Mouse (Mus musculus) heart, embryonic 14.5 days (tissue): ENCODE measurements around the gene Atxn7. TPM values are rescaled to one million over a fixed set of nuclear protein-coding genes. Genes with fewer than 3 reads are reported as not detected.
A peak's percentile ranks its signal among the peaks of the same experiment; 100 is the strongest.

Experiments used
- ATAC-seq: fragments of 200-750 bp; cut with Nextera tagmentation; 2 replicates; pipeline ENCODE4 v1.8.0; 2017; ENCODE audit warnings: low read depth, moderate TSS enrichment; ENCODE audit not compliant: insufficient number of reproducible peaks, insufficient read depth, low FRiP score
- H3K27ac ChIP-seq, 2 experiments: fragments of 200-500 bp in 1 of 2; fragments of 300-500 bp in 1 of 2; sonication (generic) in 1 of 2; replicated peaks in 1 of 2; 2 replicates each; pipeline ENCODE4 v1.5.1; 2012 to 2014; ENCODE audit warnings: low read depth in 2 of 2, low read length in 2 of 2, control low read depth in 1 of 2, mild to moderate bottlenecking in 1 of 2, mixed read lengths in 1 of 2; ENCODE audit not compliant: control insufficient read depth in 1 of 2, insufficient read depth in 1 of 2
- H3K27me3 ChIP-seq: fragments of 300-500 bp; sonication (generic); 2 replicates; pipeline ENCODE4 v1.6.1; 2014; ENCODE audit warnings: mild to moderate bottlenecking, low read length, control low read depth; ENCODE audit not compliant: control insufficient read depth, insufficient read depth
- H3K36me3 ChIP-seq: fragments of 300-500 bp; sonication (generic); 2 replicates; pipeline ENCODE4 v1.6.1; 2014; ENCODE audit warnings: mild to moderate bottlenecking, control low read depth, low read length, mixed read lengths; ENCODE audit not compliant: control insufficient read depth, insufficient read depth
- H3K4me1 ChIP-seq, 2 experiments: fragments of 200-500 bp in 1 of 2; fragments of 300-500 bp in 1 of 2; sonication (generic) in 1 of 2; 2 replicates each; pipeline ENCODE4 v1.6.1; 2012 to 2014; ENCODE audit warnings: low read length in 2 of 2, control low read depth in 1 of 2, mixed read lengths in 1 of 2; ENCODE audit not compliant: control insufficient read depth in 2 of 2, insufficient read depth in 2 of 2
- H3K4me2 ChIP-seq: fragments of 300-500 bp; sonication (generic); 2 replicates; pipeline ENCODE4 v1.6.1; 2014; ENCODE audit warnings: mild to moderate bottlenecking, low read length
- H3K4me3 ChIP-seq, 2 experiments: fragments of 200-500 bp in 1 of 2; fragments of 300-500 bp in 1 of 2; sonication (generic) in 1 of 2; 2 replicates each; pipeline ENCODE4 v1.5.1; 2012 to 2014; ENCODE audit warnings: low read length in 2 of 2, mild to moderate bottlenecking in 2 of 2, control low read depth in 1 of 2, low read depth in 1 of 2, moderate library complexity in 1 of 2; ENCODE audit not compliant: control insufficient read depth in 1 of 2, insufficient read depth in 1 of 2
- H3K9ac ChIP-seq: fragments of 300-500 bp; sonication (generic); 2 replicates; pipeline ENCODE4 v1.6.1; 2014; ENCODE audit warnings: mild to moderate bottlenecking, low read length
- H3K9me3 ChIP-seq: fragments of 300-500 bp; sonication (generic); 2 replicates; pipeline ENCODE4 v1.6.1; 2016; ENCODE audit warnings: low read length, control low read depth; ENCODE audit not compliant: control insufficient read depth
- WGBS: fragments of 180-500 bp; shearing (Covaris S2); extraction: QIAGEN DNeasy Blood & Tissue Kit; methylation state at CpG from one replicate; pipeline ENCODE4 v1.1.7; 2014; 5-methylcytosine and 5-hydroxymethylcytosine counted together
- polyA plus RNA-seq: library from polyadenylated mRNA; unstranded; fragments of >200 nt; fragmentation: Nextera tagmentation; extraction: Ambion mirVana; gene quantifications from 2 replicates; pipeline ENCODE4 v1.2.1, GENCODE M21; 2014

Atxn7 gene
- polyA plus RNA-seq, 1 experiment from 2014 or later: 5.5 TPM

DNA sequence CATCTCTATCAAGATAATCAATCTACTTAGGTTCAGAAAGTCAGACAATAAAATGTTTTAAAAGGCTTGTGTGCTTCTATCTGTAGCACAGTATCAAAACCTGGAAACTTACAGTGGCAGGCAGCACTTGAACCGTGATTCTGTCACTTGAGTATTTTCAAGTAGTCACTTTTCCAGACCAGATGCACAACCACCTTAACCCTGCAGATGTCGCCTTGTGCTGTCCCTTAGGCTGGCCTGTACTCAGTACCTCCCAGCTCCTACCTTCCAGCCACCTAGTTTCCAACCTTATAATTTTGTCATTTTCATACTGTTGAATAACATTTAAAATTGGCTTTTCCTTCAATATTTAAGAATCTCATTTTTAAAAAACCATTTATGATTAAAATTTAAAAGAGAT lies 20.9 kb downstream of the Atxn7 start:
- H3K9me3 ChIP-seq: no peaks in the 10 kb centered on the region
- H3K36me3 ChIP-seq: no peaks in the 10 kb centered on the region
- ATAC-seq: no peak
- 0 out of 4 replicates have a peak, but pooled peaks cover 0 to 3% of the 10 kb centered on the region in 2 experiments for H3K4me1 ChIP-seq
- no peak overlapping the region for H3K4me2 ChIP-seq
- WGBS: 47% methylated on average over 2 of the region's 2 CpGs
- H3K27me3 ChIP-seq: peaks cover 3% of the 10 kb centered on the region; the same call in 1 of the 2 replicates
- H3K4me3 ChIP-seq: no peak overlapping the region
- no peak overlapping the region for H3K27ac ChIP-seq
- H3K9ac ChIP-seq: no peak overlapping the region

DNA sequence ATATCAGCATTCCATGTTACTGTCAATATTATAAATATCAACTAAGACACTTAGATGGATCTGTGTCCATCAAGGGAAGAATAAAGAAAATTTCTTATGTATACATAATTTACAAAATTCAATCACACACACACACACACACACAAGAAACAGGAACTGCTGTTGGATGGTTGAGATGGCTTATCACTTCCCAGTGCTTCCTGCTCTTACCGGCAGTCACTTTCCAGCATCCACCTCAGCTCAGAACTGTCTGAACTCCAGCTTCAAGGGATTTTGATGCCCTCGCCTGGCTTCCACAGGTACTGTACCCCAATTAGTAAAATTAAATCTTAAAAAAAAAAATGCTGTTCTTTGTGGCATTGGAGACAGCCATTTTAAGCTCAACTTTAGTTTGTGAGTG lies 27.2 kb downstream of the Atxn7 start:
- no peaks in the 10 kb centered on the region for H3K36me3 ChIP-seq
- no peaks in the 10 kb centered on the region for H3K4me1 ChIP-seq
- H3K9me3 ChIP-seq: no peaks in the 10 kb centered on the region

DNA sequence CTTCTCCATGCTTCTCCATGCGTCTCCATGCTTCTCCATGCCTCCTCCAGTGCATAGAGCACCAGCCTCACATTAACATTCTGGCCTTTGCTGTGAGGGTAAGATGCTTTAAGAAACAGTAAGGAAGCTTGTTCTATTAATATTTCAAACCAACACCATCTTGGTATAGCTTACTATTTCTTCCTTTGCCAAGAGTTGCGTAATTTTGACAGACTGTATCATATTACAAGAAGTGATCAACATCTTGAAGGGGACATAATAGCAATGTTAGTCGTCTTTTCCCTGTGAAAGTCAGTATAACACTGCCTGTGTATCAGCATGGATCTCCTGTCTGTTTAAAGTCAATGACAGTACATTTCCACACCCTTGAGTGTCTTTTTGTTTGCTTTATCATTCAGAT lies 29.5 kb downstream of the Atxn7 start:
- WGBS: 85% methylated on average over 3 of the region's 3 CpGs

More for the DNA sequence above, 27.2 kb downstream of the Atxn7 start:
- no peak for ATAC-seq
- 42% methylated on average over 2 of the region's 2 CpGs for WGBS
- Histone ChIP-seq H3K9ac (no peak overlapping the region), H3K27me3 (no peaks in the 10 kb centered on the region), H3K27ac (no peak overlapping the region), H3K4me2 (no peak overlapping the region), H3K4me3 (no peak overlapping the region)

DNA sequence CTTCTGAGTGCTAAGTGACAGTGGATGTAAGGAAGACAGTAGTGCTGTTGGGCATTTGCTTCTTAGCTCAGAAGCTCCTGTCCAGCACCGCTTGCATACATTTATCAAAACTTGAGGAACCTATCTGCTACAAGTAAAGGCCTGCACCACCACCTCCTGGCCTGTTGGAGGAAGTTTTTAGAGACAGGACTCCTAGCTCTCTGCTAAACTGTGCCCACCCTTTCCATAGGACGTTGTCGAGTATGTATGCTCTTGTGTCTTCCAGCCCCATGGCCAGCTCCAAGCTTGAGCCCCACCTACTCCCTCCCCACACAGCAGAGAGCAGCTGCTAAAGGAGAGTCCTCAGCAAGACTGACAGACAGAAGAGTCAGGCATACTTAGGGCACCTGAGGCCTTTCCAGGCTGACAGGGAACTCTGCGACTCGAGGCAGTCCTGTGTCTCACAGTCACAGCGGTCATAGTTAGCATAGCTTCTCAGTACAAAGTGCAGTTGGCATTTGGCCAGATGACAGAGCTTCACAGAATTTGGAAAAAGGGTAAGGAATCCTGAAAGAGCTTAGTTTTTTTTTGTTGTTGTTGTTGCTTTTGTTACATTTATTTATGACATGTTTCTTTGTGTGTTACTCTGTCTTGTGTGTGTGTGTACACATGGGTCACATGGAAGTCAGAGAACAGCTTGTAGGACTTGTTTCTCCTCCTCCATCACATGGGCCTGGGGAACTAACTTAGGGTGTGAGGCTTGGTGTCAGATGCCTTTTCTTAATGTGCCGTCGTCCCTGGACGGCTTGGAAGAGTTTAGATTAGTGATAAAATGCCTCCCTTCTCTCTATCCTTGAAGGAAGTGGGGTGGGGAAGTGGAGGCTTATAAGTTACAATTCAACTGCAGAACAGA lies 34.2 kb downstream of the Atxn7 start:
- peak; percentile 54; the same call in 1 of the 2 replicates for ATAC-seq

More for the DNA sequence above, 29.5 kb downstream of the Atxn7 start:
- no peak overlapping the region for H3K4me2 ChIP-seq
- no peaks in the 10 kb centered on the region for H3K36me3 ChIP-seq
- H3K4me1 ChIP-seq: peaks cover 6 to 10% of the 10 kb centered on the region in 2 experiments; a peak in 3 of 4 replicates
- no peak overlapping the region for H3K4me3 ChIP-seq
- no peaks in the 10 kb centered on the region for H3K27me3 ChIP-seq
- H3K27ac ChIP-seq: no peak overlapping the region
- no peak overlapping the region for H3K9ac ChIP-seq
- H3K9me3 ChIP-seq: no peaks in the 10 kb centered on the region
- no peak for ATAC-seq

DNA sequence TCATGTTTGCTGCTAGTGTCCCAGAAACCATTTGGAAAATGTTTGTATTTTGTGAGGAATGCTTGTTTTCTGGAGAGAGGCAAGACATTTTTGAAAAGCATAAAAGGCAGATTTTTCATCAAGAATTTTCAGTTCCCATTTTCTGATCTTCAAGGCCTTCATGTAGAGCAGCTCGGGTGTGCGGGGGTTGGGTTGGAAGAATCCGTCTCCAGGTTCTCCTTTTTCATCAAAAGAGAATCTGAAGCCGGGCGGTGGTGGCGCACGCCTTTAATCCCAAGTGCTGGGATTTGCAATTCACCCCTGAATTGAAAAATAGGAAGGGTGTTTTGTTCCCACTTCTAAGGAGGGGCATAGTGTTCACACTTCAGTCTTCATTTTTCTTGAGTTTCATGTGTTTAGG lies 41.5 kb downstream of the Atxn7 start:
- Histone ChIP-seq H3K27me3 (no peaks in the 10 kb centered on the region), H3K9ac (no peak overlapping the region), H3K27ac (no peak overlapping the region), H3K36me3 (no peaks in the 10 kb centered on the region), H3K4me3 (no peak overlapping the region), H3K9me3 (no peaks in the 10 kb centered on the region), H3K4me2 (no peak overlapping the region), H3K4me1 (no peaks in the 10 kb centered on the region)
- no peak for ATAC-seq
- 90% methylated on average over 7 of the region's 7 CpGs for WGBS

More for the DNA sequence above, 34.2 kb downstream of the Atxn7 start:
- Histone ChIP-seq H3K9ac (no peak overlapping the region), H3K27me3 (no peaks in the 10 kb centered on the region), H3K4me1 (peaks cover 7 to 15% of the 10 kb centered on the region in 2 experiments; a peak in 3 of 4 replicates), H3K36me3 (no peaks in the 10 kb centered on the region), H3K9me3 (no peaks in the 10 kb centered on the region), H3K27ac (no peak overlapping the region), H3K4me2 (no peak overlapping the region), H3K4me3 (no peak overlapping the region)
- WGBS: 28% methylated on average over 9 of the region's 9 CpGs

DNA sequence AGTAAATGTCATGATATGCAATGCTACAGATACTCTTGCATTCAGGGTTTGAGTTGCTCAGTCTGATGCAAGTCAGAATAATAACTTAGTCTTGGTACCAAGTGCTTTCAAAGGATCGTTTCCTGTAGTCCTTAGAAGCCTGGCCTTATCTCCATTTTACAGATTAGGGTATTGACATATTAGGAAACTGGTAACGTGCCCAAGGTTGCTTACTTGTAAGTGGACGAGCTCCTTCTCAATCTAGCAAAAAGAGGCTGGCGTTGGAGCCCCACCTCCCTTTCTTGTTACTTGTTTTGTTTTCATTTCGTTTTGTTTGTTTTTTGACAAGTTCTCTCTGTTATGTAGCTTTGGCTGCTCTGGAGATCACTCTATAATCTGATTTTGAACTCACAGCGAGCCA lies 48.5 kb downstream of the Atxn7 start:
- H3K9ac ChIP-seq: no peak overlapping the region
- H3K4me2 ChIP-seq: no peak overlapping the region
- H3K27ac ChIP-seq: no peak overlapping the region
- H3K36me3 ChIP-seq: no peaks in the 10 kb centered on the region
- H3K9me3 ChIP-seq: no peaks in the 10 kb centered on the region
- no peak overlapping the region for H3K4me3 ChIP-seq
- no peak for ATAC-seq
- peaks cover 0 to 13% of the 10 kb centered on the region in 2 experiments for H3K4me1 ChIP-seq
- 34% methylated on average over 6 of the region's 6 CpGs for WGBS
- H3K27me3 ChIP-seq: no peaks in the 10 kb centered on the region

DNA sequence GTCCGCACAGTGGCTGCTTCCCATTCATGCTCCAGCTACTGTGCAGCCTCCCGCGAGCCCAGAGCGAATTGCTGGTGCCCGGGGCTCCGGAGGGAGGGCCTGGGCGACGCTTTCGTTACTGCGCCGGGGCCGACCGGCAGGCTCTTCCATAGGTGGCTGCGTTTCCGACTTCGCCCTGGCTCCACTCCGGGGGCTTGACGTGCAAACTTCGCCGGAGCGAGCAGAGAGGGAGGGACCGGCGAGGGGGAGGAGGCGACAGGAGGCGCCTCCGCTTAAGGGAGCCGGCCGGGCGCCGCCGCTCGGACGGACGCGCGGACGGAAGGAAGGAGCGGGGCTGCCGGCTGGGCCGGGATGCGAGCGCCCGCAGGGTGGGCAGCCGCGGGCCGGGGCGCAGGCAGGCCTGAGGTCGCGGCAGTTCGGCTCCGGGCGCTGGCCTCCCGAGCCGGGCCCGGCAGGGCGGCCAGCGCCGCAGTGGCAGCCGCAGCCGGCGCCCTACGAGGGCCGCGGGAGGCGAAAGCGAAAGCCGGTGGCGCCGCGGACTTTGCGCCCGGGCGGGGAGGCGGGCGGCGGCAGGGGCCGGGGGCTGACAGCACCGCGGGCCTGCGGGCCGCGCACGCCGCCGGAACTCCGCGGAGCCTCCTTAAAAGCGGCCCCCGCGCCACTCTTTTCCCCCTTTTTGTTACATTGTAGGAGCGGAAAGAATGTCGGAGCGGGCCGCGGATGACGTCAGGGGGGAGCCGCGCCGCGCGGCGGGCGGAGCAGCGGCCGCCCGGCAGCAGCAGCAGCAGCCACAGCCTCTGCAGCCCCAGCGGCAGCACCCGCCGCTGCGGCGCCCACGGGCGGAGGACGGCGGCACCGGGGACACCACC lies 51.4 kb downstream of the Atxn7 start:
- Histone ChIP-seq H3K27ac (peak overlapping the region; percentile 76 to 99), H3K4me3 (peak overlapping the region; percentile 75 to 89), H3K4me1 (peaks cover 0 to 13% of the 10 kb centered on the region in 2 experiments), H3K9ac (peak overlapping the region; percentile 97), H3K36me3 (peaks cover 20% of the 10 kb centered on the region), H3K4me2 (peak overlapping the region; percentile 76), H3K9me3 (no peaks in the 10 kb centered on the region), H3K27me3 (no peaks in the 10 kb centered on the region)
- ATAC-seq: peak; percentile 90
- under 1% methylated on average over 81 of the region's 116 CpGs for WGBS
